In genomic region chr6:140514205-140515110, GRCm38 (mm10) we compare ENCODE assay signal across 7 mouse cellular contexts.
DNase-seq lines count a peak whose midpoint lies in the region; ATAC-seq and TF ChIP-seq lines count a peak whose summit lies in the region.

No protein-coding gene starts in this region.

- POLR2A ChIA-PET in Patski (lab: Charles Lee): interaction anchor here (0.9 kb wide), 1 partner anchor 31 kb away, joined by 4 read pairs; no protein-coding TSS in a partner anchor

- no peaks in the 10 kb centered on the region for H3K27me3 ChIP-seq in Patski
- no peaks in the 10 kb centered on the region for H3K27me3 ChIP-seq in forebrain, embryonic 16.5 days (replicated peaks; ENCODE audit: control insufficient read depth, insufficient read depth, low read length)
- no peaks in the 10 kb centered on the region for H3K27me3 ChIP-seq in intestine, embryonic 16.5 days (replicated peaks; ENCODE audit: control insufficient read depth, insufficient read depth, low read length)
- no peaks in the 10 kb centered on the region for H3K27me3 ChIP-seq in megakaryocyte, embryonic 14.5 days (replicated peaks)

- no peak overlapping the region for H3K27ac ChIP-seq in forebrain, embryonic 16.5 days (ENCODE audit: low read length)
- H3K27ac ChIP-seq in intestine, embryonic 16.5 days (ENCODE audit: low read length): no peak overlapping the region

- in situ Hi-C loops in Patski (cut with MboI; ENCODE audit: low pct_unique_long_range_greater_than_20kb): no loop called here

- ATAC-seq in Patski: peak; percentile 34
- 0 out of 2 replicates have a peak, but pooled peaks have one; percentile 17 for ATAC-seq in forebrain, embryonic 16.5 days
- peak; percentile 65 for ATAC-seq in intestine, embryonic 16.5 days

- peaks cover 13% of the 10 kb centered on the region for H3K4me1 ChIP-seq in forebrain, embryonic 16.5 days (replicated peaks; ENCODE audit: control insufficient read depth, insufficient read depth, low read length)
- H3K4me1 ChIP-seq in intestine, embryonic 16.5 days (ENCODE audit: control insufficient read depth, insufficient read depth, low read length): peaks cover 21% of the 10 kb centered on the region
- peaks cover 56% of the 10 kb centered on the region for H3K4me1 ChIP-seq in megakaryocyte, embryonic 14.5 days

- no peaks in the 10 kb centered on the region for H3K9me3 ChIP-seq in forebrain, embryonic 16.5 days (ENCODE audit: control insufficient read depth, low read length)
- no peaks in the 10 kb centered on the region for H3K9me3 ChIP-seq in intestine, embryonic 16.5 days (ENCODE audit: control insufficient read depth, low read length)
- H3K9me3 ChIP-seq in megakaryocyte, embryonic 14.5 days: no peaks in the 10 kb centered on the region

- DNase-seq in CD4-positive, CD25-positive, alpha-beta regulatory T cell, adult 2 months (ENCODE audit: low read depth, low spot score): peak; percentile 69
- no peak for DNase-seq in Patski (ENCODE audit: low read depth, low spot score)
- peak; percentile 56 for DNase-seq in thymus, postnatal 14 days
- DNase-seq in right cerebral cortex, postnatal 4 days: no peak

- no peak overlapping the region for H3K4me3 ChIP-seq in forebrain, embryonic 16.5 days (replicated peaks; ENCODE audit: low read length)
- H3K4me3 ChIP-seq in intestine, embryonic 16.5 days (ENCODE audit: low read length): no peak overlapping the region
- peak overlapping the region; percentile 79 for H3K4me3 ChIP-seq in megakaryocyte, embryonic 14.5 days (replicated peaks)

- no peaks in the 10 kb centered on the region for H3K36me3 ChIP-seq in forebrain, embryonic 16.5 days (ENCODE audit: control insufficient read depth, insufficient read depth)
- H3K36me3 ChIP-seq in intestine, embryonic 16.5 days (ENCODE audit: control insufficient read depth, insufficient read depth, low read length): no peaks in the 10 kb centered on the region
- no peaks in the 10 kb centered on the region for H3K36me3 ChIP-seq in megakaryocyte, embryonic 14.5 days (replicated peaks; ENCODE audit: low read length)

- TF ChIP-seq CTCF in Patski (IDR thresholded peaks at IDR 0.05): no peak

- CTCF ChIA-PET in Patski (lab: Charles Lee): interaction anchor here (0.7 to 3.7 kb wide), 7 partner anchors 10 to 54 kb away, joined by 3 to 11 read pairs (median 5); no protein-coding TSS in a partner anchor

- no peak overlapping the region for H3K9ac ChIP-seq in forebrain, embryonic 16.5 days (replicated peaks; ENCODE audit: low read depth, low read length)
- H3K9ac ChIP-seq in intestine, embryonic 16.5 days (ENCODE audit: low read depth, low read length): no peak overlapping the region

- H3K4me2 ChIP-seq in forebrain, embryonic 16.5 days (ENCODE audit: low read length): no peak overlapping the region
- H3K4me2 ChIP-seq in intestine, embryonic 16.5 days (ENCODE audit: low read depth, low read length): no peak overlapping the region

- 10% methylated on average over 8 of the region's 8 CpGs for WGBS in forebrain, embryonic 16.5 days
- WGBS in intestine, embryonic 16.5 days: 13% methylated on average over 8 of the region's 8 CpGs

Comparison
In these comparisons a context has a peak if more than half of its experiments do, and no peak if none do; other contexts are left out.
1. DNase-seq: peak in CD4-positive, CD25-positive, alpha-beta regulatory T cell, adult 2 months (single experiment) and thymus, postnatal 14 days (single experiment); none in Patski (single experiment) and right cerebral cortex, postnatal 4 days (single experiment).
2. Peak in every context shown above with its lines, with median percentiles within 50 percentile points of each other: ATAC-seq.